ENCODE assay signal across 19 mouse cellular contexts in the genomic region with DNA sequence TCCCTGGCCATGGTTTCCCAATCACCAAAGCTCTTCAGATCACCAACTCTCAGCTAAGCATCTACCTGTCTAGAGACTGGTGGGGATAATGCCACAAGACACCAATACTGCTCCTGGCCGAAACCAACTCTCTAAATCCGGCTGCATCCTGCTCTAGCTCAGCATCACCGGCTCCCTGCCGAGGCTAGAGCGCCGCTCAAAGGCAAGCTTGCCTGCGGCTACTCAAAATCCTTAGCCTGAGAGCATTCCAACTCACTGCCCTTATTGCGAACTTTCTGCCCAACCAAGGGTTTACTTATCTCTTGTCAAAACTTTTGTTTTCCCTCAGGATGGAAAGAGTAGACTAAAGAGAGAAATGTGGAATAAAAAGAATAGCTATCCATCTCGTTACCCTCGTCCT. TPM values are rescaled to one million over a fixed set of nuclear protein-coding genes. Genes with fewer than 3 reads are reported as not detected.
A peak's percentile ranks its signal among the peaks of the same experiment; 100 is the strongest.
DNase-seq lines count a peak whose midpoint lies in the region; ATAC-seq and TF ChIP-seq lines count a peak whose summit lies in the region.
"Had no signal": no experiment of that assay in that cellular context is flagged by ENCODE, and none has a peak within 500 bp of the region (broad histone marks: within the 10 kb centered on the region; RNA-seq: fewer than 3 reads in every experiment).

No protein-coding gene starts in this region.

- no peak overlapping the region for H3K27ac ChIP-seq in midbrain, postnatal 0 days (ENCODE audit: low read depth, low read length)
- H3K27ac ChIP-seq: limb, embryonic 10.5 days; liver, embryonic 14.5 days; stomach, embryonic 15.5 days had no signal

- DNase-seq in frontal cortex, adult 2 months (ENCODE audit: extremely low spot score in 1 of 2, low spot score in 1 of 2): no peak
- DNase-seq in ZHBTc4 (ENCODE audit: low read depth, low spot score) (peak; percentile 21), liver (no peak)
- DNase-seq in midbrain, postnatal 0 days (ENCODE audit: low spot score): peak; percentile 24
- no peak for DNase-seq in lung, adult 2 months
- DNase-seq: cerebellum, adult 11 months; kidney, adult 2 months; kidney, postnatal 36 days; layer of hippocampus, postnatal 36 days; lung, postnatal 10 days; spleen, adult 18-20 months had no signal

- no peak overlapping the region for H3K9ac ChIP-seq in midbrain, postnatal 0 days (replicated peaks; ENCODE audit: low read length, poor library complexity, severe bottlenecking)
- H3K9ac ChIP-seq: liver, embryonic 14.5 days; stomach, embryonic 15.5 days had no signal

- TF ChIP-seq CTCF in midbrain, postnatal 0 days (IDR thresholded peaks at IDR 0.05): peak; percentile 31
- no peak for TF ChIP-seq CTCF in lung, adult 2 months (IDR thresholded peaks at IDR 0.05; ENCODE audit: insufficient read depth, low read length)

- H3K9me3 ChIP-seq in midbrain, postnatal 0 days (ENCODE audit: low read length): no peaks in the 10 kb centered on the region
- H3K9me3 ChIP-seq: limb, embryonic 10.5 days; stomach, embryonic 15.5 days had no signal

- WGBS in midbrain, postnatal 0 days: 24% methylated on average over 10 of the region's 10 CpGs
- WGBS in lung, adult 2 months: 31% methylated on average over 10 of the region's 10 CpGs

- peak; percentile 71 for ATAC-seq in frontal cortex, adult (ENCODE audit: low TSS enrichment)
- ATAC-seq in granulocyte monocyte progenitor cell, adult 5-6 weeks (replicated peaks; ENCODE audit: poor library complexity, severe bottlenecking): 0 out of 2 replicates have a peak, but pooled peaks have one; percentile 12
- no peak for ATAC-seq in midbrain, postnatal 0 days (ENCODE audit: low FRiP score)

- H3K4me2 ChIP-seq in midbrain, postnatal 0 days (ENCODE audit: low read depth, low read length, poor library complexity, severe bottlenecking): peak overlapping the region; percentile 33
- H3K4me2 ChIP-seq: stomach, embryonic 15.5 days had no signal

- peak overlapping the region; percentile 16; the same call in 1 of the 2 replicates for H3K4me3 ChIP-seq in midbrain, postnatal 0 days (ENCODE audit: low read depth, low read length)
- H3K4me3 ChIP-seq in lung, adult 2 months (replicated peaks; ENCODE audit: extremely low read depth, low read depth, low read length): no peak overlapping the region
- H3K4me3 ChIP-seq: limb, embryonic 10.5 days; stomach, embryonic 15.5 days had no signal

- no peaks in the 10 kb centered on the region for H3K36me3 ChIP-seq in midbrain, postnatal 0 days (ENCODE audit: insufficient read depth, low read length)
- H3K36me3 ChIP-seq: limb, embryonic 10.5 days; stomach, embryonic 15.5 days had no signal

- H3K27me3 ChIP-seq in midbrain, postnatal 0 days (ENCODE audit: insufficient read depth, low read length): peaks cover 4% of the 10 kb centered on the region; the same call in 1 of the 2 replicates

- H3K4me1 ChIP-seq in midbrain, postnatal 0 days (ENCODE audit: insufficient read depth, low read length): no peaks in the 10 kb centered on the region
- H3K4me1 ChIP-seq in lung, adult 2 months (ENCODE audit: control insufficient read depth, insufficient read depth, low read length): no peaks in the 10 kb centered on the region
- H3K4me1 ChIP-seq: stomach, embryonic 15.5 days had no signal

- TF ChIP-seq POLR2A in lung, adult 2 months (IDR thresholded peaks at IDR 0.05; ENCODE audit: borderline replicate concordance, extremely low read depth, low read depth, low read length): no peak

RNA-seq across cellular contexts. Expression of a gene that starts 2.4 kb away (rescaled TPM):
- 6.1 and 20.2 TPM in 2 replicates for polyA plus RNA-seq in frontal cortex, adult 2 months (2012; rRNA removed)
- total RNA-seq in granulocyte monocyte progenitor cell, adult 5-6 weeks (2014; fragmentation: Nextera tagmentation): not detected in 2 replicates
- not detected in 2 replicates for total RNA-seq in granulocyte monocyte progenitor cell, adult 5-6 weeks (2017)
- 23.5 and 26.0 TPM in 2 replicates for total RNA-seq in midbrain, postnatal 0 days (2014; rRNA removed)
- polyA plus RNA-seq in midbrain, postnatal 0 days (2015; fragmentation: Nextera tagmentation; extraction: Ambion mirVana): 12.6 and 12.9 TPM in 2 replicates
- 0.19 and 0.37 TPM in 2 replicates for polyA plus RNA-seq in lung, adult 2 months (2012; rRNA removed)
- polyA plus RNA-seq: embryonic facial prominence, embryonic 11.5 days; gonadal fat pad, adult 2 months; heart, embryonic 14.5 days; kidney, adult 2 months; limb, embryonic 10.5 days; liver, embryonic 14.5 days; stomach, embryonic 15.5 days had no signal

Comparison
In these comparisons a context has a peak if more than half of its experiments do, and no peak if none do; other contexts are left out.
1. DNase-seq: peak in ZHBTc4 (single experiment) and midbrain, postnatal 0 days (single experiment); none in frontal cortex, adult 2 months (0 of 2), lung, adult 2 months (single experiment) and liver (single experiment).